Mouse (Mus musculus) bone marrow, adult 2 months (tissue): ENCODE results near the gene Gm28043. TPM values are rescaled to one million over a fixed set of nuclear protein-coding genes. Genes with fewer than 3 reads are reported as not detected.

Source experiments
- H3K27ac ChIP-seq: fragments of 200-500 bp; 2 replicates; pipeline ENCODE4 v1.5.1; 2012; ENCODE audit warnings: low read depth, mild to moderate bottlenecking, control low read depth, inconsistent platforms, low read length; ENCODE audit not compliant: control insufficient read depth, poor library complexity, insufficient read depth
- H3K4me1 ChIP-seq: fragments of 200-500 bp; 2 replicates; pipeline ENCODE4 v1.6.1; 2011; ENCODE audit warnings: low read length; ENCODE audit not compliant: control insufficient read depth, insufficient read depth
- H3K4me3 ChIP-seq: fragments of 200-500 bp; replicated peaks from 2 replicates; pipeline ENCODE3; 2011; ENCODE audit warnings: mild to moderate bottlenecking, low read depth, low read length, control low read depth; ENCODE audit not compliant: control insufficient read depth
- CTCF ChIP-seq: fragments of 200-500 bp; IDR thresholded peaks from 2 replicates; pipeline ENCODE4 v1.5.1; 2011; ENCODE audit warnings: low read length, control low read depth; ENCODE audit not compliant: control insufficient read depth, insufficient read depth
- POLR2A ChIP-seq: fragments of 200-500 bp; IDR thresholded peaks from 2 replicates; pipeline ENCODE4 v1.6.1; 2011; ENCODE audit warnings: low read depth, mild to moderate bottlenecking, control low read depth, low read length, borderline replicate concordance; ENCODE audit not compliant: control insufficient read depth
- WGBS: fragments of 180-500 bp; shearing (Covaris S2); methylation state at CpG from one replicate; pipeline ENCODE4 v1.1.7; 2018; 5-methylcytosine and 5-hydroxymethylcytosine counted together
- polyA plus RNA-seq: library from polyadenylated mRNA; stranded (reverse); fragments of >200 nt; gene quantifications from 2 replicates; pipeline ENCODE4 v1.2.4, GENCODE M21; 2011; ENCODE audit warnings: low replicate concordance; ENCODE audit not compliant: missing spikeins, insufficient read depth, insufficient read length

Gene Gm28043
- polyA plus RNA-seq, 1 experiment = 6.4 TPM

GRCm38 (mm10) chr17:29687373-29687772 is 72.7 kb downstream of the Gm28043 start:
- H3K4me3 ChIP-seq = no peak overlapping the region
- peak overlapping the region; percentile 58 for H3K27ac ChIP-seq
- H3K4me1 ChIP-seq = peaks cover 7% of the 10 kb centered on the region
- no peak for TF ChIP-seq CTCF
- no peak for TF ChIP-seq POLR2A
- WGBS = 90% methylated on average over 6 of the region's 6 CpGs

DNA sequence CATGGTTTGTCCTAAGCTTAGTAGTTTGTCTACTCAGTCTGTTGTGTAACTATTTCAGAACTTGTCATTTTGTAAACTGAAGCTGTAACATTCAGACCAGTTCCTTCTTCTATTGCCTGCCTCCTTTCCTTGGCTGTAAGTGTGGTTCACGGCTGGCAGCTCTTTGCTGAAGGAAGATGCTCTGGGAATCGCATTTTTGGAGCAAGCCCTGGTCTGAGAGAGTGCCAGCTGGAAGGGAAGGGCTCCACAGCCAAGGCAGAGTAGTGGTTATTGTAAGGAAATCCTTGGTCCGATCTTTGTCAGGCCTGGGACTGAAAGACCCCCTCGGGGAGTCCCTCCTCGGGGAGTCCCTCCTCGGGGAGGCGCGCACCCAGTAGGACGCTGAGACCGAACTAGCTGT is 73.9 kb downstream of the Gm28043 start:
- 88% methylated on average over 10 of the region's 10 CpGs for WGBS
- Histone ChIP-seq H3K4me1 (peaks cover 7% of the 10 kb centered on the region), H3K27ac (no peak overlapping the region), H3K4me3 (no peak overlapping the region)
- TF ChIP-seq POLR2A (no peak), CTCF (no peak)

DNA sequence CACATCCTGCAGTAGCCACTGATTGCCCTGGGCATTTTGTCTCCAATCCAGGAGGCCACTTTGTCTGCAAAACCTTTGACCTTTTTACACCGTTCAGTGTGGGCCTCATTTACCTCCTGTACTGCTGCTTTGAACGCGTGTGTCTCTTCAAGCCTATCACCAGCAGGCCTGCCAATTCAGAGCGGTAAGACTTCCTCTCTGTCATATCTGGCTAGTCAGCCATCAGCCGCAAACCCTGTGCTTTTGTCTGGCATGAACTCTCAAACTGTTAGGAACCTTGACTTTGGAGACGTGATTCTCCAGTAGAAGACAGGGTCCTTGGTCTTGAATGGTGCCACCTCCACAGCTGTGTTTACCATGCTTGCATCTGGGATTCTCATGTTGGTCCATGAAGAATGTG is 75.6 kb downstream of the Gm28043 start:
- TF ChIP-seq POLR2A (no peak), CTCF (no peak)
- Histone ChIP-seq H3K4me1 (peaks cover 4% of the 10 kb centered on the region), H3K4me3 (no peak overlapping the region), H3K27ac (no peak overlapping the region)
- 64% methylated on average over 6 of the region's 6 CpGs for WGBS

- H3K4me3 ChIP-seq = no peak overlapping the region
- no peak overlapping the region for H3K27ac ChIP-seq
- H3K4me1 ChIP-seq = peaks cover under 1% of the 10 kb centered on the region; the same call in 1 of the 2 replicates
- WGBS = 74% methylated on average over 2 of the region's 2 CpGs
- no peak for TF ChIP-seq POLR2A
- no peak for TF ChIP-seq CTCF
Measured at GRCm38 (mm10) chr17:29692827-29693226, 78.2 kb downstream of the Gm28043 start.

DNA sequence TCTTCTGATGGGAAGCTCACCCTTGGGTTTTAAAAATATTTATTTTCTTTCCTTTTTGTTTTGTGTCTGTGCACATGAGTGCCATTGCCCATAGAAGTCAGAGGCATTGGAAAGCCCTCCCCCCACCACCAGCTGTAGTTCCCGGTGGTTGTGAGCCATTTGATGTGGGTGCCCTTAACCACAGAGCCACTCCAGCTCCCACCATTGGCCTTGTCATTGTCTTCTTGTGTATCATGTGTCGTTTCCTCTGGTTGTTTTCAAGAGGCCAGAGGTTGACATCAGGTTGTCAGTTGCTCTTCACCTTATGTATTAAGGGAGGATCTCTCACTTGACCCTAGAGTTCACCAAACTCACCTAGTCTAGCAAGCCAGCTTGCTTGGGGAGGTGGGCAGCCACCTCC is 78.9 kb downstream of the Gm28043 start:
- Histone ChIP-seq H3K4me3 (no peak overlapping the region), H3K27ac (no peak overlapping the region), H3K4me1 (no peaks in the 10 kb centered on the region)
- 38% methylated on average over 2 of the region's 2 CpGs for WGBS
- no peak for TF ChIP-seq CTCF
- no peak for TF ChIP-seq POLR2A

DNA sequence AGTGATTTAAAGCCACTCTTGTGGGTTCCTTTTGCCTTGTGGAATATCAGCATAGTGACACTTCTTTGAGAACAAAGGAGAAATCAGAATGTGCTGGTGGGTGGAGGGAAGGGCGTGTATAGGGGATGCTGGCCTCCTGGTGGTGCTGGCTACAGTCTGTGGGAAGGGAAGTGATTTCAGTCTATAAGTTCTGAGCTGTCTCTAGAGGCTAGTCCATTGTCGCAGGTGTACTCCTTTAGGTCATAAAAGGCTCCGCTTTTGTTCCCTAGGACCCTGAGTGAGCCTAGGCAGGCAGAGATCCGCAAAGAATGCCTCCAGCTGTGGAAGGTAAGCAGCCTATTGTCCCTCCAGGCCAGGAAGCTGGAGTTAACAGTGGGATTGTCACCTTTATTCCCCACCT is 79.8 kb downstream of the Gm28043 start:
- H3K27ac ChIP-seq = no peak overlapping the region
- no peak overlapping the region for H3K4me3 ChIP-seq
- TF ChIP-seq CTCF (no peak), POLR2A (no peak)
- 89% methylated on average over 4 of the region's 4 CpGs for WGBS
- no peaks in the 10 kb centered on the region for H3K4me1 ChIP-seq

- H3K4me1 ChIP-seq = no peaks in the 10 kb centered on the region
- 96% methylated on average over 8 of the region's 8 CpGs for WGBS
- TF ChIP-seq POLR2A (no peak), CTCF (no peak)
- H3K4me3 ChIP-seq = no peak overlapping the region
- no peak overlapping the region for H3K27ac ChIP-seq
Measured at GRCm38 (mm10) chr17:29696940-29697339, 82.3 kb downstream of the Gm28043 start.

DNA sequence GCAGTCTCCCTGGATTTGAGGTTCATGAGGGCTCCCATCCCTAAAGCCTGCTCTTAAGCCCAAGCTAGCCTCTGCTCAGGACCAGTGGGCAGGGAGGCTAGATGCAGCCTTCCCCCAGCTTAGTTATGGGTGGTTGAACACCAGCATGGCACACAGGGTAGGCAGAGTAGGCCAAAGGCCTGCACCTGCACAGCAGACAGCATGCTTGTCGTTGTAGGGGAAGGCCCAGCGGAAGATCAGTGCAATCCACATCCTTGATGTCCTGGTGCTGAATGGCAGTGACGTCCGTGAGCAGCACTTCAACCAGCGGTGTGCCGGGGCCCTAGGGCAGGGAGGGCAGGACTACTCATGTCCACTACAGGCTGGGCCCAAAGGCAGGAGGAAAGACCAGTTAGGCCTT is 83.7 kb downstream of the Gm28043 start:
- Histone ChIP-seq H3K27ac (no peak overlapping the region), H3K4me1 (no peaks in the 10 kb centered on the region), H3K4me3 (no peak overlapping the region)
- 93% methylated on average over 6 of the region's 6 CpGs for WGBS
- TF ChIP-seq POLR2A (no peak), CTCF (no peak)

DNA sequence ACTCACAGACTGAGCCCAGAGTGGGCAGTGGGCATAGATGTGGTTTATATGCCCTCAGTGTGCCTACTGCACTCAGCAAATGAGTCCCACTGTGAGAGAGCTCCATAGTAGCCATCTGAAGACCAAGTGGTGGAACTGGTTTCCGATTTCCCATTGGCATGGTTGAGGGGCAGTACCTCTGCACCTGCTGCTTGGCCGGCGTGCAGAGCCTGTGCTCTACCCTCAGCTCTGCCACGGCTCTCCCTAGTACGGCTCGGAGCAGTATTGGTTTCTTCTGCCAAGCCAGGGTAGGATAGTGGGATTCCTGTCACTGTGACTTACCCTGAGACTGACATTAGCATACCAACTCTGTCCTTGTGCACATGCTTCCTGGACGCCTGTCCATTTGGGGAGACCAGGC is 85.9 kb downstream of the Gm28043 start:
- Histone ChIP-seq H3K4me1 (no peaks in the 10 kb centered on the region), H3K4me3 (no peak overlapping the region), H3K27ac (no peak overlapping the region)
- WGBS = 94% methylated on average over 7 of the region's 7 CpGs
- TF ChIP-seq POLR2A = 0 out of 2 replicates have a peak, but pooled peaks have one; percentile 10
- TF ChIP-seq CTCF = no peak
